Mouse (Mus musculus) layer of hippocampus, adult 18-20 months (tissue): ENCODE measurements around the gene Lss. TPM values are rescaled to one million over a fixed set of nuclear protein-coding genes. Genes with fewer than 3 reads are reported as not detected.

Experiments
- DNase-seq, 2 experiments: peaks; one replicate each; pipeline ENCODE4 v3.0.0; 2022; ENCODE audit warnings: low spot score in 2 of 2
- total RNA-seq, 2 experiments: library from RNA; stranded (reverse); gene quantifications; 2 replicates each; pipeline ENCODE4 v1.2.3; 2021

Gene Lss
- total RNA-seq, 2 experiments from 2014 or later, result 40.5 to 41.6 TPM

GRCm38 (mm10) chr10:76554061-76554460 lies 22.7 kb downstream of the Lss start:
- no peak for DNase-seq

DNA sequence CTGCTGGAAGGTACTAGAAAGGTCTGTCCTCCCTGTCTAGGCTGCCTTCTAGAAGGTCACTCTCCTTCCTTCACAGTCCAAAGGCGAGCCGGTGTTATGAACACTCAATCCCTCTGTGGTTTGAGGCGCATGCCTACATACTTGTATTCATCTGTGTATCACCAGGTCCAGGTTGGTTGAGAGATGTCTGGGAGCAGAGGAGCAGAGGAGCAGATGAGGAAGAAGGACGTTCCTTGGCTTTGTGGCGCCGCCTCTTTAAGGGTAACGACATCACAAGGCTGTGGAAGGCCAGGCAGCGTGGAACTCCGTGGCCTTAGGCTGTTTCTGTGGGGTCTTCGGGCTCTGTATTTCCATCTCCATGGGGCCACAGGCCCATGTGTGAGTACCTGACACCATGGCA lies 30.6 kb downstream of the Lss start, which contains the start of gene Spatc1l:
Gene Spatc1l (plus strand): TSS at position 301 of the 400 bp plus-strand sequence.
- no peak for DNase-seq

DNA sequence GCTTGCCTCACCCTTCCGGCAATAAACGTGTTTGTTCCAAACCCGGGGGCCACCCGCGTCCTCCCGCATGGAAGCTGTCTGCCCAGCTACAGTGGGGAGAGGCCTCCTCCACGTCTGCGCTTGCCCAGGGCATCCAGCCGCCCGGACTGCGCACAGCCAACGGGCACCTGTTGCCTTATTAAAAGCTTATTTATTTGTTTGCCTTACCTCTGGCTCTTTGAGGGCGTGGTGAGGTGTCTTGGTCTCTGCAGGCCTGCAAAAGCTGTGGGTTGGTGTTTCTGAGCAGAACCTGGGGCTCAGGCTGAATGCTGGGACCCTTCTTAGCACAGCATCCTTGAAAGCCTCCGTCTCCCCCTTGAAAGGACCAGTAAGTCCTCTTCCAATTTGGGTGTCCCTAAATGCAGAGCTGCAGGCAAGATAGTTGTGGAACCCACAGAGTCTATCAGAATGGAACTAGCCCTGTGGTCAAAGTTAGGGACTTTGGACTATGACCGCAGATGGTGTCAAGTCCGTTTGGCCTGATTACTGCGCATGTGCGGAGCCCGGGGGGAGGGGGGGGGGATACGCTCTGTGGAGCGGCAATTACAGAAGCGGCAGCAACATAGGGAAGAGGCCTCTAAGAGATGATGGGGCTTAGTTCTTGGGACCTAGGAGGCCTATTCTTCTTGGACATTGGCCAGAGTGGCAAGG lies 38.8 kb downstream of the Lss start:
- no peak for DNase-seq

- no peak for DNase-seq
These were observed 39.7 kb downstream of the Lss start for GRCm38 (mm10) chr10:76571070-76571469.

- no peak for DNase-seq
These were observed 40.8 kb downstream of the Lss start for GRCm38 (mm10) chr10:76572151-76572550.

DNA sequence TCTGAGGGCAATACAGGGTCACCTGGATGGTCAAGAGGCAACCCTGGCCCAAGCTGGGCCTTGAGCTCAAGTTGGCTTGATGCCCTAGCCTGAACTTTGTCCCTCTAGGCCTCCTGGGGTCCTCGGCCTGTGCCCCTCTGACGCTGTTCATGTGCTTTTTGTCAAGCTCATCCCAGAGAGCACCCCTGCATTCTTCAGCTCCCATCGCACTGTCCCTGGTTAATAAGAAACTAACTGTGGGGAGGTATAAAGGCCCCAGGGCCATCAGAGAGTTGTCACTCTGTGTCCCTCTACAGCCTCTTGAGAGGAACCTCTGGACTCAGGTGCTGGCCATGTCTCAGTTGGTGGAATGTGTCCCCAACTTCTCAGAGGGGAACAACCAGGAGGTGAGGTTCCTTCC lies 44.0 kb downstream of the Lss start, which contains the start of gene Ftcd:
Gene Ftcd (plus strand): TSS at position 275 of the 400 bp plus-strand sequence.
- no peak for DNase-seq

- DNase-seq, result no peak
These were observed 45.5 kb downstream of the Lss start for GRCm38 (mm10) chr10:76576920-76577319.

GRCm38 (mm10) chr10:76584138-76584537 lies 52.8 kb downstream of the Lss start:
- DNase-seq, result no peak

DNA sequence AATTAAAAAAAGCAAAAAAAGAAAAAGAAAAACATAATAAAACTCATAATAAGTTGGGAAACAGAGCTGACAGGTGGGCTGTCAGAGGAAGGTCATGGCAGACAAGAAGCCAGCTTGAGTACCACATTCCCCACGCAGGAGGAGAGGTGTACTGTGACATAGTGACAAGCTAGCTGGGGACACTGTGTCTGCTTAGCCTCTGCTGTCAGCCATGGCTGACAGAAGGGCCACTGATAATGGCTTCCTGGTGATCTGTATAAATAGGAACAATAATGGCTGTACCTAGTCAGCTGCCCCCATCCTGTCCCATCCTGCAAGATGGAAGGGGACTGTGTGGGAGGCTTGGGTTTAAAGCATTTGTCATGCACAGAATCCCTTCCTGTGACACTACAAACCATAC lies 54.8 kb downstream of the Lss start:
- no peak for DNase-seq

DNA sequence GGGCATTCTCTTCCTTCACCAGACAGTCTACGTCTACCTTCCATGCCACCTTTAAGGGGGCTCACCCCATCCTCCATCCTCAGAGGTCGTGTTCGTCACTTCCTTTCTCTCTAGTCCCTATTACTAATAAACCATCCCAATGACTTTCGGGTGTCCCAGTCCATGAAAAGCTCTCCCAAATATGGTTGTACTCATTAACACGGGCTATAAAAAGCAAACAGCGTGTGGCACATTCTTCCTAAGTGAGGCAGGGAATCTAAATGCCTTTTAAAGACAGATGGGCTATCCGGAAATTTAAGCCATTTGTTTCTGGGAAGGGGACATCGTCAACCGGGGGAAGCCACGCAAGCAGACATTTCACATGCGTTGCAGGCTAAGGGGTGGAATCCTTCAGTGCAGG lies 58.8 kb downstream of the Lss start:
- peak in 1 of 2 experiments; percentile 6 for DNase-seq

DNA sequence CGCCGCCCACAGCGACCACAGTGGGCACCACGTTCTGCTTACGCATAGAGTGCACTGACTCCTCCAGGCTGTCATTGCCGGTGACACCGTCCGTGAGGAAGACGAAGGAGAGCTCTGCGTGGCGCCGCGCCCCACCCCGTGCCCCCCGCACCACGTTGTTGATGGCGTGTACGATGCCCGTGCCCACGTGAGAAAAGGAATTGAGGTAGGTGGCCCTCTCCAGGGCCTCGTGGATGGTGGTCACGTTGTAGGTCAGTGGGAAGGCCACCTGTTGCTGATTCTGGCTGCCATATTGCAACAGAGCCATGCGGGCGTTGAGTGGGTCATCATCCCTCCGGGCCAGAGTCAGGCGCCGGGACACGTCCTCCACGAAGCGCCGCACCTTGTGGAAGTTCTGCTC lies 65.0 kb downstream of the Lss start:
- DNase-seq, result no peak

DNA sequence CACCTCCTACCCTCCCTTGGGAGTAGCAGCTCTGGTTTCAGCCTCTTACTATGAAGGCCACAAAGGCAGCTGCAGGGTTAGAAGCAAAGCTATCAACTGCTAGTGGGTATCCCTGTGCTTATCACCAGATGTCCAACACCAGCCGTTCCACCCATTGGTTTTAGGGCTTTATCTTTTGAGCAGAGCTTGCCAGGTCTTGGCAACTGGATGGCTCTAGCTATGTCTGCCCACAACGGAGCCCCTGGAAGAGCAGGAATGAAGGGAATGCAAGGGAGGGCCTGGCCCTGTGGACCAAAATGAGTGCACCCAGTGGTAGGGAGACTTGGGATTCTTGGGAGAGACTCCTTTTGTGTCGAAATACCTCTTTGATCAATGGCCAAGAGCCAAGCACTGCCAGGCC lies 71.3 kb downstream of the Lss start:
- no peak for DNase-seq

Other genes starting within 250 kb of the Lss start
- 10 to 100 TPM; 56.9 to 59.6 TPM for gene Dip2a, start 186.3 kb upstream of the Lss start, total RNA-seq
- gene AC141477.1, start 91.1 kb upstream of the Lss start, total RNA-seq, result not detected
- gene Pcnt, start 88.8 kb upstream of the Lss start, total RNA-seq, result 10 to 100 TPM; 20.6 to 23.2 TPM
- not detected for gene 2610028H24Rik, start 82.5 kb upstream of the Lss start, total RNA-seq
- 10 to 100 TPM; 57.1 to 58.0 TPM for gene Mcm3ap, start 62.7 kb upstream of the Lss start, total RNA-seq
- gene Ybey, start 62.5 kb upstream of the Lss start, total RNA-seq, result 1 to 10 TPM; 4.7 to 4.8 TPM
- not detected for gene Spatc1l, start 30.7 kb downstream of the Lss start, total RNA-seq
- gene Ftcd, start 44.1 kb downstream of the Lss start, total RNA-seq, result not detected
- 1 to 10 TPM; 6.0 TPM for gene Col6a2, start 92.0 kb downstream of the Lss start, total RNA-seq
- gene Col6a1, start 194.6 kb downstream of the Lss start, total RNA-seq, result 10 to 100 TPM; 31.4 to 36.0 TPM